Mouse (Mus musculus) frontal cortex, postnatal 36 days (tissue): ENCODE measurements around the gene Gm45844.
"Not testable (repeated sequence)": the region's sequence is repeated elsewhere in the genome, so short reads cannot be mapped to it uniquely, and the experiment has no call there.

ENCODE experiments used
- DNase-seq, 2 experiments: peaks; one replicate each; pipeline ENCODE4 v3.0.0; 2022; ENCODE audit warnings: low spot score in 2 of 2

The Gm45844 gene

GRCm38 (mm10) chr7:7277966-7278567 lies at the start of gene Gm45844:
Gene Gm45844, minus strand, starts transcription at chr7:7278289.
- DNase-seq: peak; percentile 88 to 92

GRCm38 (mm10) chr7:7295595-7295994 lies 17.5 kb upstream of the Gm45844 start:
- DNase-seq: peak in 1 of 2 experiments; percentile 72

- no peak for DNase-seq
These were observed 3.3 kb upstream of the Gm45844 start for GRCm38 (mm10) chr7:7281383-7281782.

DNA sequence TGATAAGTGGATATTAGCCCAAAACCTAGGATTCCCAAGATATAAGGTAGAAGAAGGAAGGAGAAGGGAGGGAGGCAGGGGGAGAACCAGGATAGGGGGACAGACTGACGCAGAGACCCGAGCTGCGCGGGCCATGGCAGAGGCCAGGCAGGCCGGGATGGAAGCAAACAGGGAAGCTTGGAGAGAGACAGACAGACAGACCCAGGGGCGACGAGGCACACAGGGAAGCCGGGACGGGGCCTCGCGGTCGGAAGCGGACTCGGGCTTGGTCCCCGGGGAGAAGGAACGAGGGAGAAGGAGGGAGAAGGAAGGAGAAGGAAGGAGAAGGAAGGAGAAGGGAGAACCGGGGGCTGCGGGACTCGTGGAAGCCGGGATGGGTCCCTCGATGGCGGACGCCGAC lies 533 bp downstream of the Gm45844 start:
- DNase-seq: not testable (repeated sequence)

GRCm38 (mm10) chr7:7247228-7247627 lies 30.9 kb downstream of the Gm45844 start, which contains the start of gene Vmn2r29:
Gene Vmn2r29, minus strand, starts transcription at chr7:7247328.
- DNase-seq: not testable (repeated sequence)

DNA sequence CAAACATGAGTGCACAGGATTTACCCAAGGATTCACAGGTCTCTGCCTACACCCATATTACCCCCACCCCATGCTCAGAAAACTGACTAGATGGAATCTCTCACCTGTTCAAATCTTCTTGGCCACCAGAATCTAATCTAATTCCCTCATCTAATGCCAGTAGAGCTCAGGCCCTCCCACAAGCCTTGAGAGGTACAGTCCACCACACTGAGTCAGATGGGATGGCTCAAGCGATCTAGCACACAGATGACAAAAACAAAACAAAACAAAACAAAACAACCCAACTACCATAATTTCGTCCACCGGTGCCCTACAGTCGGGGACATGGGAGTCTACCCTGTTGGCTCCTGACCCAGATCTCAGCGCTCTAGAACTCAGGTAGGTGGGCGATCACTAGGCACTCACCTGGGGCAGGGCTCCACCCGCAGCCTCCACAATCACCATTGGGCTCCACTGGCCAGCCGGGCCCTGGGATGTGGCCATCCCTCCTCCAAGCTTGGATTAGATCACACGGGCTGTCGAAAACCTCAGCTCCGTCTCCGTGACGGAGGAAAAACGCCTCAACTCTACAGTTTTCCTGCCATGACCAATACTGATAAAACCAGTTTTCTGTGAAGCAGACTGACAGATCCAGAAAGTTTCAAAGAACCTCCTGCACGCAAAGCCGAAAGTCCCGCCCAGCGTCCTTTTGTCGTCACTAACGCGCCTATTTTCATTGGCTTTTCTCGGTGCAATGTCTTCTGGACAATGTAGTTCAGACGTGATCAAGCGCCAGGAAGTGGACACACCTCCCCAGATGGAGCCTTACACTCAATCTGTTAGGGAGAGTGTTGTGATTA lies 68.6 kb downstream of the Gm45844 start, which contains the start of gene Zfp772:
Zfp772 (minus strand) TSS at position 686 of the 839 bp plus-strand sequence.
- peak; percentile 21 to 69 for DNase-seq

DNA sequence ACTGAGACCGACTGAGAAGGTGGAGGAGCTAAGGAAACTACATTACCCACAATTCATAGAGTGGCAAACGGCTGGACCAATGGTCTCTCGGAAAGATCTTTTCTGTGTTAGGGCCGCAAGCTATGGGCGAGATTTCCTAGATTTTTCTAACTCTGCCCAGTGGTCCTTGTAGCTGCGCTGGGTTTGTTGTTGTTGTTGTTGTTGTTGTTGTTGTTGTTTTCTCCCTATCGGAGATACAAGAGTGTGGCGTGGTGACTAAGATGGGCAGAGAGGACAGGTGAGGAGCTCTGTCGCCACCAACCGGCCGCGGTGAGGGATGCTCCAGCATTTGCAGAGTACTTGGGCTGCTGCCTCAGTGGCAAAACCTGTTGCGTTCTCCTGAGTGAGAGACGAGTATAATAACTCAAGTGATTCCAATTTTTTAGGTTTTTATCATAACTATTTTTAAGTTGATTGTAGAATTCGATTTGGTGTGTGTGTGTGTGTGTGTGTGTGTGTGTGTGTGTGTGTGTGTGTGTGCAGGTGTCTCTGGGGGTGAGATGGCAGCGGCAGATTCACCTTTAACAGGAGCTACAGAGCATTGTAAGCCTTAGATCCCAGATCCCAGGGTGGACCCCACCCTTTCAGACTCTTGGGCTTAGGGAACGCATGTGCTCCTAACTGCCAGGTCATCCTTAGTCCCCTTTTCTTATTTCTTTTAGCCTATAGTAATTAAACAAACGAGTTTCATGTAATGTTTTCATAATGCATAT lies 89.7 kb downstream of the Gm45844 start:
- DNase-seq: peak; percentile 73 to 84

DNA sequence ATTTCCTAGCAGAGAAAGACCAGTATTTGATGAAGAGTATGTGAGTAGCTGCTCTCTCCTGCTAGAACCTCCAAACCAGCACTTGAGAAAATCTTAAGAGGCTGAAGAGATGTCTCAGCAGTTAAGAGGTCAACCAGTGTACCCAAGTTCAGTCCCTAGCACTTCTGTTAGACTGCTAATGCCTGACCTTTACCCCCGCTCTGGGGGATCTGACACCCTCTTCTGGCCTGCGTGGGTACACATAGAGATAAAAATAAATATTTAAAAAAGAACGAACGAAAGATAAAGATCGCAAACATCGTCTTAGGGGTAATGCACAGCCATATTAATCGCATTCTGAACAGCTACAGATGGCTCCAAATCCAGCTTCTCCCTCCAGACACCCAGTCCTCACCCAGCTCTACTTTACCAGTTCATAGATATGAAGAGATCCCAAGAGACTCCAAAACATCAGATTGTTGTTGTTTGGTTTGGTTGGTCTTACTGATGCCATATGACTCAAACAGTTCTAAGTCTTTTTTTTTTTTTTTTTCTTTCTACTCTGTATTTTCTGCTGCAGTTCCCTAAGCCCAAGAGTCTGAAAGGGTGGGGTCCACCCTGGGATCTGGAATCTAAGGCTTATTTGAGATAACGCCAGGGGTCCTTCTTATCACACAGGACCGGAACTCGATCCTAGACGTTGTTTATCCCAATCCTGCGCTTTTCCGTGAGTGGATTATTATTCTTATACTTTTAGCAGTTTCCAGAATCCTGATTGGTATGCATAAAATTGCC lies 90.5 kb downstream of the Gm45844 start:
- DNase-seq: no peak

DNA sequence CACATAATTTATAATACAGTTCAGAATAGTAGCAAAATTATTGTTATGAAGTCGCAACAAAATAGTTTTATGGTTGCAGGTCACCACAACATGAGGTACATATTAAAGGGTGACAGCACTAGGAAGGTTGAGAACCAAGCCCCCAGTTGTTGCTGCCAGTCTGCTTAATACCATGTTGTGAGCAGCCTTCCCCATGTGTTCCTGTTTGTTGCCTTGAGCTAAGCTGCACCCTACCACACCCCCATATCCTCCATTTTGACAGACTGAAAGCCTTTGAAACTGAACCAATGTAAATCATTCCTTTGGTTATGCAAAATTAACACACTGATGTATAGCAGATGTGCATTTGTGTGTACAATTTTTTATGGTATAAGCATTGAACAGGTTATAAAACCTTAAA lies 92.2 kb downstream of the Gm45844 start:
- no peak for DNase-seq

DNA sequence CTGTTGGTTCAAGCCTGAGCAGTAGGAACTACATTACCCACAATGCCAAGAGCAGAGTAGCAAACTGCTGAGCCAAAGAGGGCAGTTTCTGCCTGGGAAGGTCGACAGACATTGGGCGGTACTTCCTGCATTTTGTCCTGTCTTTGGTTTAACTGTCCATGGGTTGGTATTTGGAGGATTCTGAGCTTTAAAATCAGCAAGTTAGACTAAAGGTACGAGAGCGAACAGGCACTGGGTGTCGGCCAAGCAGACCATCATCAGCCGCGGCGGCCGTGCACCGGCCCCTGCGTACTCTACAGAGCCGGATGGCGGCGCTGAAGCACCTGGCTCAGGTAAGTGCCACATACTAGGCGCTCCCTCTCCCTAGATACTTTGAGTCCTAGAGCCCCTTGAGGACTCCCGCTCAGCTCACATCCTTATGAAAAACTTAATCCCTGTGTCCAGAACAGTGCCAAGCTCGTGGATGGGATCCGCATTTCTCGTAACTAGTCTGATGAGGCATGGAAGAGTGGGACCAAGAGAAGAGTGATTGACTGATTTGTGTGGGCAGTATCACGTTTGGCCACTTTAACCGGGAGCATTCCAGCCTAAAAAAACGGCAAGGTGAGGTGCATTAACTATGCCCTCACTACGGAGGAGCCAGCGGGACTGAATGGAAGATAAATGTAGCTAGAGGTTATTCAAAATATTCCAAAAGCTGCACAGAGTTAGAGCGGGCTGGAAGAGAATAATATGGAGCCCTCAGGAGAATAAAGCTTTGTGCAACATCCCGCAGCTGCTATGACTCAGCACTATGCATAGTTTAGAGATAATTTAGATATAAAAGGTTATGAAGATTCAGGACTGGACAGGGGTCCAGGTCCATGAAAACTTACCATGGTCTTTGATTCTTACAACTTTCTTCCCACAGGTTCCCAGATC lies 106.6 kb downstream of the Gm45844 start, which contains the start of gene Zfp418:
Zfp418 (plus strand) TSS at position 104 of the 921 bp plus-strand sequence.
- peak; percentile 61 to 78 for DNase-seq
